Mouse (Mus musculus): Measurements from ENCODE around the gene Gbp4. TPM values are rescaled to one million over a fixed set of nuclear protein-coding genes. Genes with fewer than 3 reads are reported as not detected.
"Not testable (repeated sequence)": the region's sequence is repeated elsewhere in the genome, so short reads cannot be mapped to it uniquely, and the experiment has no call there.

Gbp4 gene
- total and polyA plus RNA-seq, 3 experiments: not detected

DNA sequence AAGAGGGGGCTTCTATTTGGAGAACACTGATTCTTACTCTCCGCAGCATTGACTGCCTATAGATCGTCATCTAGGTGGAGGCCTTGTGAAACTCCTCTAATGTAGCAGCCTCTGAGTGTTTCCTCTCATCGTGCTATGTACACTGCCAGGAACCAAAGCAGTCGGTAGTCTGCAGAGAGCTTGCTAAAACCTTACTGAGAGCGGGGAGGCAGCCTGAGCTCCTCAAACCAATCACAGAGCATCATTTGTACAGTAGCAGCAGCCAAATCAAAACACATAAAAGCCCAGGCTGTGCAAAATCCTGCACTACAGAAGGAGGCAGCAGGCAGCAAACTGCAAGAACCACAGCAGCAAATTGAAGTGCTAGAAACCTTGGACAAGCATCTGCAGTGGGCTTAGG lies 25.7 kb downstream of the Gbp4 start:
- Histone ChIP-seq H3K27ac (ENCODE audit: control insufficient read depth, low read depth, low read length) (no peak overlapping the region), H3K9me3 (replicated peaks; ENCODE audit: insufficient read depth, low read length) (no peaks in the 10 kb centered on the region), H3K9ac (ENCODE audit: control insufficient read depth, low read depth, low read length, poor library complexity, severe bottlenecking) (no peak overlapping the region), H3K27me3 (ENCODE audit: control insufficient read depth in 1 of 2, insufficient read depth in 2 of 2, low read length in 2 of 2) (no peaks in the 10 kb centered on the region), H3K4me3 (ENCODE audit: control insufficient read depth in 1 of 2, insufficient read depth in 1 of 2, low read depth in 2 of 2, low read length in 2 of 2) (no peak overlapping the region), H3K79me2 (ENCODE audit: control insufficient read depth, insufficient read depth, low read length, poor library complexity) (no peaks in the 10 kb centered on the region), H3K36me3 (ENCODE audit: control insufficient read depth in 1 of 2, insufficient read depth in 2 of 2, low read length in 2 of 2) (no peaks in the 10 kb centered on the region), H3K4me1 (ENCODE audit: control insufficient read depth in 1 of 2, insufficient read depth in 2 of 2, low read length in 2 of 2) (no peaks in the 10 kb centered on the region)
- no peak for DNase-seq (ENCODE audit: low read depth, low spot score)
- TF ChIP-seq SMC3 (IDR thresholded peaks at IDR 0.05; ENCODE audit: low read depth, low read length) (no peak), USF1 (IDR thresholded peaks at IDR 0.05; ENCODE audit: low read depth, low read length) (no peak), ZC3H11A (IDR thresholded peaks at IDR 0.05; ENCODE audit: low read depth, low read length) (no peak), RAD21 (IDR thresholded peaks at IDR 0.05; ENCODE audit: low read depth, low read length) (no peak)

DNA sequence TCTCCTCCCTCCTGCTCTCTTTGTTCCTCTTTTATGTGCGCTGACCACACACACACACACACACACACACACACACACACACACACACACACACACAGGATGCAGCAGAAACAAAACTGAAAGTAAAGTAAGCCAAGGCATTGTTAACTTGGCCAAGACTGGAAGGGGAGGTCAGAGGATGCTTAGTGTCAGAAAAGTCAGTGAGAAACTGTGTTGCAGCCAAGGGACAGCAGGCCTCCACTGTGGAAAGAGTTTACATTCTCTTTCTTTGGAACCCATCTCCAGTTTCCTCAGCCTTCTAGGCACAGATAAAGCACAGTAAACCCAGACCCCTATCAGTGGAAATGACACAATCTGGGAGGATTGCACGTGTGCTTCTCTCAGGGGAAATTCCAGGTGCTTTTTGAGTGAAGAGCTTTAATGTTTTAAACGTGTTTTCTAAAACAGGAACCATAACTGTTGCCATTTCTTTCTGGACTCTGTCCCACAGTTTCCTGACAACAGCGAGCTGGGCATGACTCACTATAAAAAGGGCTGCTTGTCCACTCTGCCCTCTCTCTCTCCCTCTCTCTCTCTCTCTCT lies 29.0 kb downstream of the Gbp4 start:
- H3K27ac ChIP-seq (ENCODE audit: control insufficient read depth, low read depth, low read length); H3K9ac ChIP-seq (ENCODE audit: control insufficient read depth, low read depth, low read length, poor library complexity, severe bottlenecking); H3K36me3 ChIP-seq (ENCODE audit: control insufficient read depth in 1 of 2, insufficient read depth in 2 of 2, low read length in 2 of 2); H3K9me3 ChIP-seq (replicated peaks; ENCODE audit: insufficient read depth, low read length); H3K27me3 ChIP-seq (ENCODE audit: control insufficient read depth in 1 of 2, insufficient read depth in 2 of 2, low read length in 2 of 2); H3K79me2 ChIP-seq (ENCODE audit: control insufficient read depth, insufficient read depth, low read length, poor library complexity); DNase-seq (ENCODE audit: low read depth, low spot score); H3K4me1 ChIP-seq (ENCODE audit: control insufficient read depth in 1 of 2, insufficient read depth in 2 of 2, low read length in 2 of 2): not testable (repeated sequence)
- peak overlapping the region in 1 of 2 experiments; percentile 22; a peak in 2 of 4 replicates for H3K4me3 ChIP-seq (ENCODE audit: control insufficient read depth in 1 of 2, insufficient read depth in 1 of 2, low read depth in 2 of 2, low read length in 2 of 2)

DNA sequence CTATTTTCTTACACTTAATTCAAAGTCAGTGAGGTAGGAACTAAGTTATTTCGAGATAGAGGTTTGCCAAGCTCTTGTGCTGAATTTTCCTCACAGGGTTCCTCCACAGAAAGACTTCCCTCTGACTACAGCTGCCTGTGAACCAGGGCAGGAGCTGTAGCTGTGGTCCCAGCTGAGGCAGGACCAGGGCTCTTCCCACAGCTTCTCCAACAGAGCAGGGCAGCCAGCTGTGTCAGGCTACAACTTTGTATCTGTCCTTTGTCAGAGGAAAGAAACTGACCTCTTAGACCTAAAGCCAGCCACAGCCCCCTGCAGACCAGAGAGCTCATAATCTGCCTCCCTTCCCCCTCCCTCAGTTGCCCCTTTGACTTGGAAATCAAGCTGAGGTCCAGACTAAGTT lies 29.6 kb downstream of the Gbp4 start:
- not testable (repeated sequence) for H3K4me1 ChIP-seq (ENCODE audit: control insufficient read depth in 1 of 2, insufficient read depth in 2 of 2, low read length in 2 of 2); H3K36me3 ChIP-seq (ENCODE audit: control insufficient read depth in 1 of 2, insufficient read depth in 2 of 2, low read length in 2 of 2); H3K9ac ChIP-seq (ENCODE audit: control insufficient read depth, low read depth, low read length, poor library complexity, severe bottlenecking); H3K27me3 ChIP-seq (ENCODE audit: control insufficient read depth in 1 of 2, insufficient read depth in 2 of 2, low read length in 2 of 2); H3K9me3 ChIP-seq (replicated peaks; ENCODE audit: insufficient read depth, low read length); H3K27ac ChIP-seq (ENCODE audit: control insufficient read depth, low read depth, low read length); H3K4me3 ChIP-seq (ENCODE audit: control insufficient read depth in 1 of 2, insufficient read depth in 1 of 2, low read depth in 2 of 2, low read length in 2 of 2); H3K79me2 ChIP-seq (ENCODE audit: control insufficient read depth, insufficient read depth, low read length, poor library complexity); DNase-seq (ENCODE audit: low read depth, low spot score)

DNA sequence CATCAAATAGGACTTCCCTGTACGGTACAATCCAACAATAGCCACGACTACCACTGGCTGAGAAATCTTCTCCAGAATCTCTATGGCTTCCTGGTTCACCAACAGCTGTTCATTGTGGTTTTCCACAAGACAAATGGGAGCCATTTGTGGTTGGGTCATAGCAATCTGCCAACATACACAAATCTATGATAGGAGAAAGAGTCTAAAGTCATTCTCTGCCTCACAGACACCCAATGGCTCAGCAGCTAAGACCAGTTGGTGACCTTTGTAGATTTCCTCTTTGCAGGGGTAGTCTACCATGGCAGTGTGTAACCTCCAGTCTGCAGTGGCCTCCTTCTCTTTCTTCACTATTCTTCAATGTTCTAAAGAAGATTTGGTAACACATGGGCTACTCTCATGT lies 33.7 kb downstream of the Gbp4 start:
- H3K36me3 ChIP-seq (ENCODE audit: control insufficient read depth in 1 of 2, insufficient read depth in 2 of 2, low read length in 2 of 2); H3K4me3 ChIP-seq (ENCODE audit: control insufficient read depth in 1 of 2, insufficient read depth in 1 of 2, low read depth in 2 of 2, low read length in 2 of 2); H3K9me3 ChIP-seq (replicated peaks; ENCODE audit: insufficient read depth, low read length); H3K4me1 ChIP-seq (ENCODE audit: control insufficient read depth in 1 of 2, insufficient read depth in 2 of 2, low read length in 2 of 2); H3K27me3 ChIP-seq (ENCODE audit: control insufficient read depth in 1 of 2, insufficient read depth in 2 of 2, low read length in 2 of 2); H3K9ac ChIP-seq (ENCODE audit: control insufficient read depth, low read depth, low read length, poor library complexity, severe bottlenecking); H3K27ac ChIP-seq (ENCODE audit: control insufficient read depth, low read depth, low read length); DNase-seq (ENCODE audit: low read depth, low spot score); H3K79me2 ChIP-seq (ENCODE audit: control insufficient read depth, insufficient read depth, low read length, poor library complexity): not testable (repeated sequence)

All from MEL (cell line).